Mouse (Mus musculus) MEL (cell line): ENCODE results near the gene Kctd18. TPM values are rescaled to one million over a fixed set of nuclear protein-coding genes. Genes with fewer than 3 reads are reported as not detected.

Source experiments
- DNase-seq: peaks from one replicate; pipeline ENCODE4 v3.0.0; 2011; ENCODE audit warnings: low read depth, low spot score
- H3K27ac ChIP-seq: 2 replicates; pipeline ENCODE4 v1.5.1; 2012; ENCODE audit warnings: low read depth, mild to moderate bottlenecking, control low read depth, low read length, moderate library complexity; ENCODE audit not compliant: control insufficient read depth
- H3K27me3 ChIP-seq, 2 experiments: fragments of 150-350 bp in 1 of 2; sonication (generic) in 1 of 2; 2 replicates each; pipeline ENCODE4 v1.6.1; 2012; ENCODE audit warnings: low read length in 2 of 2, mild to moderate bottlenecking in 2 of 2, improper control_type of control experiment in 1 of 2, moderate library complexity in 1 of 2; ENCODE audit not compliant: insufficient read depth in 2 of 2, control insufficient read depth in 1 of 2
- H3K36me3 ChIP-seq, 2 experiments: 2 replicates each; pipeline ENCODE4 v1.6.1; 2012 to 2014; ENCODE audit warnings: low read length in 2 of 2, improper control_type of control experiment in 1 of 2, inconsistent platforms in 1 of 2, mild to moderate bottlenecking in 1 of 2; ENCODE audit not compliant: insufficient read depth in 2 of 2, control insufficient read depth in 1 of 2
- H3K4me1 ChIP-seq, 2 experiments: fragments of 150-350 bp in 1 of 2; sonication (generic) in 1 of 2; 2 replicates each; pipeline ENCODE4 v1.6.1; 2012; ENCODE audit warnings: low read length in 2 of 2, improper control_type of control experiment in 1 of 2, mild to moderate bottlenecking in 1 of 2; ENCODE audit not compliant: insufficient read depth in 2 of 2, control insufficient read depth in 1 of 2
- H3K4me3 ChIP-seq, 2 experiments: fragments of 150-350 bp in 1 of 2; sonication (generic) in 1 of 2; 2 replicates each; pipeline ENCODE4 v1.5.1; 2012; ENCODE audit warnings: low read depth in 2 of 2, low read length in 2 of 2, mild to moderate bottlenecking in 2 of 2, moderate library complexity in 2 of 2, control low read depth in 1 of 2, improper control_type of control experiment in 1 of 2; ENCODE audit not compliant: control insufficient read depth in 1 of 2, insufficient read depth in 1 of 2
- H3K79me2 ChIP-seq: 2 replicates; pipeline ENCODE4 v1.6.1; 2012; ENCODE audit warnings: mild to moderate bottlenecking, low read length, moderate library complexity; ENCODE audit not compliant: control insufficient read depth, poor library complexity, insufficient read depth
- H3K9ac ChIP-seq: 2 replicates; pipeline ENCODE4 v1.6.1; 2012; ENCODE audit warnings: low read depth, mild to moderate bottlenecking, control low read depth, low read length, moderate library complexity; ENCODE audit not compliant: control insufficient read depth, poor library complexity, severe bottlenecking
- H3K9me3 ChIP-seq: fragments of 150-350 bp; sonication (generic); replicated peaks from 2 replicates; pipeline ENCODE4 v1.6.1; 2012; ENCODE audit warnings: mild to moderate bottlenecking, low read length, improper control_type of control experiment, moderate library complexity; ENCODE audit not compliant: insufficient read depth
- CHD2 ChIP-seq: IDR thresholded peaks from 2 replicates; pipeline ENCODE4 v1.6.1; 2011; ENCODE audit warnings: low read length, improper control_type of control experiment
- CTCF ChIP-seq, 3 experiments: IDR thresholded peaks in 2 of 3; conservative IDR thresholded peaks in 1 of 3; 2 replicates each; pipeline ENCODE4 v1.5.1; 2011 to 2012; ENCODE audit warnings: low read length in 3 of 3, low read depth in 2 of 3, mild to moderate bottlenecking in 2 of 3, improper control_type of control experiment in 1 of 3, inconsistent platforms in 1 of 3, mixed read lengths in 1 of 3, moderate library complexity in 1 of 3; ENCODE audit not compliant: control insufficient read depth in 1 of 3, insufficient read depth in 1 of 3, poor library complexity in 1 of 3, severe bottlenecking in 1 of 3
- ELF1 ChIP-seq: IDR thresholded peaks from 2 replicates; pipeline ENCODE4 v1.6.1; 2014; ENCODE audit warnings: low read depth, mild to moderate bottlenecking, inconsistent platforms, low read length, improper control_type of control experiment, moderate library complexity
- EP300 ChIP-seq, 2 experiments: IDR thresholded peaks; 2 replicates each; pipeline ENCODE4 v1.6.1; 2011; ENCODE audit warnings: improper control_type of control experiment in 2 of 2, low read length in 2 of 2, low read depth in 1 of 2, mild to moderate bottlenecking in 1 of 2
- GATA1 ChIP-seq: IDR thresholded peaks from 2 replicates; pipeline ENCODE4 v1.6.1; 2011; ENCODE audit warnings: low read depth, low read length, improper control_type of control experiment
- HCFC1 ChIP-seq: IDR thresholded peaks from 2 replicates; pipeline ENCODE4 v1.6.1; 2012; ENCODE audit warnings: low read depth, mild to moderate bottlenecking, inconsistent platforms, low read length, improper control_type of control experiment, moderate library complexity
- JUND ChIP-seq: IDR thresholded peaks from 2 replicates; pipeline ENCODE4 v1.6.1; 2011; ENCODE audit warnings: low read depth, mild to moderate bottlenecking, improper control_type of control experiment, low read length
- KAT2A ChIP-seq: conservative IDR thresholded peaks from 2 replicates; pipeline ENCODE4 v1.6.1; 2012; ENCODE audit warnings: low read depth, low read length, improper control_type of control experiment, inconsistent platforms
- MEF2A ChIP-seq: IDR thresholded peaks from 2 replicates; pipeline ENCODE4 v1.6.1; 2014; ENCODE audit warnings: low read depth, mild to moderate bottlenecking, inconsistent platforms, low read length, improper control_type of control experiment; ENCODE audit not compliant: poor library complexity, insufficient replicate concordance, severe bottlenecking; ENCODE audit errors: extremely low read depth
- MXI1 ChIP-seq: IDR thresholded peaks from 2 replicates; pipeline ENCODE4 v1.6.1; 2011; ENCODE audit warnings: mild to moderate bottlenecking, low read depth, low read length, improper control_type of control experiment
- NELFE ChIP-seq: IDR thresholded peaks from 2 replicates; pipeline ENCODE4 v1.6.1; 2011; ENCODE audit warnings: low read depth, low read length, improper control_type of control experiment
- NRF1 ChIP-seq: IDR thresholded peaks from 2 replicates; pipeline ENCODE4 v1.6.1; 2014; ENCODE audit warnings: low read depth, mild to moderate bottlenecking, inconsistent platforms, low read length, improper control_type of control experiment, moderate library complexity; ENCODE audit not compliant: poor library complexity, insufficient read depth, severe bottlenecking
- POLR2A ChIP-seq, 2 experiments: IDR thresholded peaks; 2 replicates each; pipeline ENCODE4 v1.6.1; 2011 to 2012; ENCODE audit warnings: low read length in 2 of 2, mild to moderate bottlenecking in 2 of 2, control low read depth in 1 of 2, improper control_type of control experiment in 1 of 2, low read depth in 1 of 2, moderate library complexity in 1 of 2; ENCODE audit not compliant: control insufficient read depth in 1 of 2, insufficient read depth in 1 of 2, poor library complexity in 1 of 2
- POLR2AphosphoS2 ChIP-seq: IDR thresholded peaks from 2 replicates; pipeline ENCODE4 v1.6.1; 2011; ENCODE audit warnings: low read length, improper control_type of control experiment
- POLR2AphosphoS5 ChIP-seq: IDR thresholded peaks from 2 replicates; pipeline ENCODE4 v1.6.1; 2012; ENCODE audit warnings: low read depth, borderline replicate concordance, mild to moderate bottlenecking, inconsistent platforms, low read length, moderate library complexity, mixed read lengths
- RCOR1 ChIP-seq: IDR thresholded peaks from 2 replicates; pipeline ENCODE4 v1.6.1; 2012; ENCODE audit warnings: low read depth, mild to moderate bottlenecking, inconsistent platforms, low read length, improper control_type of control experiment
- SIN3A ChIP-seq: IDR thresholded peaks from 2 replicates; pipeline ENCODE4 v1.6.1; 2012; ENCODE audit warnings: low read length, improper control_type of control experiment, inconsistent platforms
- SMC3 ChIP-seq: IDR thresholded peaks from 2 replicates; pipeline ENCODE4 v1.6.1; 2011; ENCODE audit warnings: low read depth, low read length, improper control_type of control experiment
- TAL1 ChIP-seq: IDR thresholded peaks from 2 replicates; pipeline ENCODE4 v1.6.1; 2012; ENCODE audit warnings: mild to moderate bottlenecking, inconsistent platforms, low read length, moderate library complexity, mixed read lengths
- TCF12 ChIP-seq: IDR thresholded peaks from 2 replicates; pipeline ENCODE4 v1.6.1; 2014; ENCODE audit warnings: low read depth, mild to moderate bottlenecking, inconsistent platforms, low read length, improper control_type of control experiment, moderate library complexity
- ZC3H11A ChIP-seq: IDR thresholded peaks from 2 replicates; pipeline ENCODE4 v1.6.1; 2012; ENCODE audit warnings: low read depth, mild to moderate bottlenecking, inconsistent platforms, low read length, improper control_type of control experiment
- ZMIZ1 ChIP-seq: IDR thresholded peaks from 2 replicates; pipeline ENCODE4 v1.6.1; 2012; ENCODE audit warnings: low read depth, mild to moderate bottlenecking, inconsistent platforms, low read length, improper control_type of control experiment, moderate library complexity
- polyA plus RNA-seq, 2 experiments: library from polyadenylated mRNA; stranded (reverse) in 1 of 2; unstranded in 1 of 2; fragments of >175 nt in 1 of 2; fragments of >200 nt in 1 of 2; gene quantifications; 2 replicates each; pipeline versions ENCODE4 v1.2.1 to v1.2.4; 2012; ENCODE audit warnings: low replicate concordance in 2 of 2, low read depth in 1 of 2; ENCODE audit not compliant: insufficient read length in 2 of 2, insufficient read depth in 1 of 2, missing spikeins in 1 of 2
- total RNA-seq: library from RNA; depleted of rRNA; stranded (reverse); fragments of 300-350 nt; gene quantifications from 2 replicates; pipeline ENCODE4 v1.2.3, GENCODE M21; 2012

The Kctd18 gene
- total and polyA plus RNA-seq, 3 experiments = 11.1 to 12.6 TPM; not detected in 1

DNA sequence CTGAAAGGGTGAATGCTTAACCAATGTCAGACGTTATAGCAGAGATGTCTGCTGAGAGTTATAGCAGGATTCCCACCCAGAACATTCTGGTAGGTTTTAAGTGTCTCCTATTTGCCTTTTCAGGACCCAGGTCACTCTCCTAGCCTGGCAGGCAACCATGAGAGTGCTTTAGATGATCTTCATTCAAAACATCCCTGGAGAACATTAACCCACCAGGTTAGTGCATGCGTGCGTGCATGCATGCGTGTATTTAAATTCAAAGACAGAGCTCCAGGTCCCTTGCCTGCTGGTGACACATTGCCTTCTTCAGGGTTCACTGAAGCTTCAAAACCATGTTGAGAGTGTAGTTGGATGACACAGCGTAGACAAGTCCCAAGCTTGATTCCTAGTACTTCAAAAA lies 46.4 kb upstream of the Kctd18 start:
- H3K36me3 ChIP-seq = no peaks in the 10 kb centered on the region
- no peak for DNase-seq
- H3K27me3 ChIP-seq = no peaks in the 10 kb centered on the region
- H3K4me1 ChIP-seq = no peaks in the 10 kb centered on the region
- H3K27ac ChIP-seq = no peak overlapping the region
- H3K79me2 ChIP-seq = no peaks in the 10 kb centered on the region
- TF ChIP-seq POLR2AphosphoS5 (no peak), NRF1 (no peak), NELFE (no peak), TCF12 (no peak), KAT2A (no peak), EP300 (IDR thresholded peaks at IDR 0.05; ENCODE audit: low read depth in 1 of 2, low read length in 2 of 2) (no peak), CTCF (IDR thresholded peaks at IDR 0.05 in 2 of 3, conservative IDR thresholded peaks at IDR 0.05 in 1 of 3; ENCODE audit: control insufficient read depth in 1 of 3, insufficient read depth in 1 of 3, low read depth in 2 of 3, low read length in 3 of 3, poor library complexity in 1 of 3, severe bottlenecking in 1 of 3) (no peak), TAL1 (no peak), POLR2AphosphoS2 (no peak), MEF2A (no peak), JUND (no peak), GATA1 (no peak), RCOR1 (no peak), SIN3A (no peak), MXI1 (no peak), HCFC1 (no peak), POLR2A (IDR thresholded peaks at IDR 0.05; ENCODE audit: control insufficient read depth in 1 of 2, insufficient read depth in 1 of 2, low read depth in 1 of 2, low read length in 2 of 2, poor library complexity in 1 of 2) (no peak)
- TF ChIP-seq, all 39 proteins: peak for 0
- Histone ChIP-seq H3K4me3 (no peak overlapping the region), H3K9me3 (no peaks in the 10 kb centered on the region), H3K9ac (no peak overlapping the region)

DNA sequence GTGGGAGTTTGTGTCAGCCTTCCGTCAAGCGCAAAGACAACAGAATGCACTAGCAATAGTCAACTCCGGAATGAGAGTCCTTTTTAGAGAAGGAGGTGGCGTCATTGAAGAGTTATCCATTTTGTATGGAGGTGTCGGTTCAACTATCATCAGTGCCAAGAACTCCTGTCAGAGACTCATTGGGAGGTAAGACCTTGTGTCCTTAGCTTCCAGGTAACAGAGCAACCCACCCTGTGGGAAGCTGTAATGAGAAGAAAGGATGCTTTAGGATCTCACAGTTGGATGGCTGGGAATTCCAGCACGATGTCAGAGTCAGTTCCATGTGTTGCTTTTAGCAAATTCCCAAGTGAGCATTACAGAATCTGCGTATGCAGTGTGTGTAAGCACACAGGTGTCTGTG lies 43.4 kb upstream of the Kctd18 start:
- DNase-seq = no peak

More for the DNA sequence above, 43.4 kb upstream of the Kctd18 start:
- Histone ChIP-seq H3K9me3 (no peaks in the 10 kb centered on the region), H3K36me3 (no peaks in the 10 kb centered on the region), H3K27ac (no peak overlapping the region), H3K4me1 (no peaks in the 10 kb centered on the region), H3K4me3 (no peak overlapping the region), H3K79me2 (no peaks in the 10 kb centered on the region), H3K27me3 (no peaks in the 10 kb centered on the region), H3K9ac (no peak overlapping the region)
- TF ChIP-seq ELF1 (no peak), JUND (no peak), SMC3 (no peak), POLR2A (IDR thresholded peaks at IDR 0.05; ENCODE audit: control insufficient read depth in 1 of 2, insufficient read depth in 1 of 2, low read depth in 1 of 2, low read length in 2 of 2, poor library complexity in 1 of 2) (no peak), CHD2 (no peak), ZC3H11A (no peak), NELFE (no peak), ZMIZ1 (no peak)
